Comparison of ENCODE assay signal across 21 mouse cellular contexts in genomic region chr19:40332303-40332702, GRCm38 (mm10).
DNase-seq lines count a peak whose midpoint lies in the region; ATAC-seq and TF ChIP-seq lines count a peak whose summit lies in the region.
"Had no signal": no experiment of that assay in that cellular context is flagged by ENCODE, and none has a peak within 500 bp of the region (broad histone marks: within the 10 kb centered on the region; RNA-seq: fewer than 3 reads in every experiment).

No protein-coding gene starts in this region.

- H3K4me2 ChIP-seq in heart, embryonic 13.5 days: no peak overlapping the region
- H3K4me2 ChIP-seq in heart, postnatal 0 days (ENCODE audit: low read depth, low read length): no peak overlapping the region
- H3K4me2 ChIP-seq: embryonic facial prominence, embryonic 13.5 days; forebrain, embryonic 12.5 days; hindbrain, embryonic 13.5 days had no signal

- no peaks in the 10 kb centered on the region for H3K27me3 ChIP-seq in heart, adult 2 months (ENCODE audit: control insufficient read depth, insufficient read depth, low read length)
- no peaks in the 10 kb centered on the region for H3K27me3 ChIP-seq in heart, embryonic 13.5 days (replicated peaks)
- H3K27me3 ChIP-seq in heart, postnatal 0 days (ENCODE audit: control insufficient read depth, insufficient read depth, low read length): no peaks in the 10 kb centered on the region
- H3K27me3 ChIP-seq: CH12.LX; embryonic facial prominence, embryonic 13.5 days; forebrain, embryonic 12.5 days; hindbrain, embryonic 13.5 days; Patski had no signal

- no peak for TF ChIP-seq CTCF in heart, adult 2 months (IDR thresholded peaks at IDR 0.05)
- TF ChIP-seq CTCF in heart, postnatal 0 days (IDR thresholded peaks at IDR 0.05; ENCODE audit: low read depth): no peak

- H3K9ac ChIP-seq in heart, adult 2 months (ENCODE audit: low read depth, low read length): no peak overlapping the region
- H3K9ac ChIP-seq in heart, embryonic 13.5 days: 0 out of 2 replicates have a peak overlapping the region, but pooled peaks have one; percentile 26
- no peak overlapping the region for H3K9ac ChIP-seq in heart, postnatal 0 days (replicated peaks; ENCODE audit: low read depth, low read length)
- H3K9ac ChIP-seq: embryonic facial prominence, embryonic 13.5 days; forebrain, embryonic 12.5 days; forebrain, postnatal 0 days; hindbrain, embryonic 13.5 days had no signal

- intact Hi-C loops in heart, adult 2 months (cut with DNase I): no loop called here
- intact Hi-C loops in heart, postnatal 25 days (cut with DNase I): loop anchor here (2.0 kb wide), 1 partner anchor 86 kb away; no protein-coding TSS in a partner anchor

- WGBS in heart, adult 2 months: 39% methylated on average over 6 of the region's 6 CpGs
- 55% methylated on average over 6 of the region's 6 CpGs for WGBS in heart, embryonic 13.5 days
- WGBS in heart, postnatal 0 days: 68% methylated on average over 6 of the region's 6 CpGs

- TF ChIP-seq EP300 in heart, adult 2 months (IDR thresholded peaks at IDR 0.05; ENCODE audit: insufficient read depth, low read depth, low read length): no peak
- no peak for TF ChIP-seq EP300 in heart, postnatal 0 days (IDR thresholded peaks at IDR 0.05; ENCODE audit: low read depth)

- no peak overlapping the region for H3K4me3 ChIP-seq in heart, adult 2 months
- no peak overlapping the region for H3K4me3 ChIP-seq in heart, embryonic 13.5 days
- no peak overlapping the region for H3K4me3 ChIP-seq in brown adipose tissue, adult 24 weeks (ENCODE audit: insufficient read depth, low read depth, low read length)
- H3K4me3 ChIP-seq in heart, postnatal 0 days (ENCODE audit: low read depth, low read length): no peak overlapping the region
- H3K4me3 ChIP-seq: embryonic facial prominence, embryonic 13.5 days; forebrain, embryonic 12.5 days; hindbrain, embryonic 13.5 days had no signal

- H3K79me2 ChIP-seq in heart, adult 2 months (replicated peaks; ENCODE audit: control insufficient read depth, insufficient read depth, low read length): no peaks in the 10 kb centered on the region

- TF ChIP-seq POLR2A in heart, adult 2 months (IDR thresholded peaks at IDR 0.05; ENCODE audit: insufficient read depth, low read depth, low read length): no peak

- no peaks in the 10 kb centered on the region for H3K9me3 ChIP-seq in heart, embryonic 13.5 days
- H3K9me3 ChIP-seq in heart, postnatal 0 days (replicated peaks; ENCODE audit: control insufficient read depth, low read length): no peaks in the 10 kb centered on the region
- H3K9me3 ChIP-seq: embryonic facial prominence, embryonic 13.5 days; forebrain, embryonic 12.5 days; hindbrain, embryonic 13.5 days had no signal

- H3K36me3 ChIP-seq in heart, adult 2 months (ENCODE audit: control insufficient read depth, insufficient read depth, low read length): peaks cover 36% of the 10 kb centered on the region
- peaks cover 27% of the 10 kb centered on the region for H3K36me3 ChIP-seq in heart, embryonic 13.5 days
- peaks cover 47% of the 10 kb centered on the region for H3K36me3 ChIP-seq in heart, postnatal 0 days (replicated peaks; ENCODE audit: control insufficient read depth, insufficient read depth, low read length)
- H3K36me3 ChIP-seq: embryonic facial prominence, embryonic 13.5 days had no signal

- peak overlapping the region; percentile 78 for H3K27ac ChIP-seq in heart, adult 2 months
- H3K27ac ChIP-seq in heart, embryonic 13.5 days (replicated peaks): peak overlapping the region; percentile 69
- H3K27ac ChIP-seq in brown adipose tissue, adult 24 weeks (replicated peaks; ENCODE audit: low read depth, low read length): peak overlapping the region; percentile 91
- H3K27ac ChIP-seq in heart, postnatal 0 days (ENCODE audit: low read depth): peak overlapping the region; percentile 52
- H3K27ac ChIP-seq: embryonic facial prominence, embryonic 13.5 days; forebrain, embryonic 12.5 days; hindbrain, embryonic 13.5 days; hindbrain, postnatal 0 days had no signal

- H3K4me1 ChIP-seq in heart, adult 2 months (ENCODE audit: control insufficient read depth, insufficient read depth, low read length): peaks cover 12% of the 10 kb centered on the region
- H3K4me1 ChIP-seq in heart, embryonic 13.5 days: peaks cover 44% of the 10 kb centered on the region
- peaks cover 9% of the 10 kb centered on the region for H3K4me1 ChIP-seq in brown adipose tissue, adult 24 weeks (ENCODE audit: control insufficient read depth, insufficient read depth, insufficient read length, low read length)
- H3K4me1 ChIP-seq in heart, postnatal 0 days (ENCODE audit: control insufficient read depth, insufficient read depth): peaks cover 14% of the 10 kb centered on the region
- H3K4me1 ChIP-seq: embryonic facial prominence, embryonic 13.5 days; forebrain, embryonic 12.5 days had no signal

- DNase-seq in heart, adult 2 months: no peak
- DNase-seq in heart, adult 9 months (ENCODE audit: low spot score in 2 of 2): no peak
- DNase-seq in heart, postnatal 25 days (ENCODE audit: low spot score): no peak
- no peak for DNase-seq in heart, postnatal 0 days (ENCODE audit: low spot score)
- DNase-seq: adrenal gland, postnatal 14 days; cerebellum, adult 18-20 months; cerebellum, adult 9-11 months; cerebellum, postnatal 36 days; forebrain, postnatal 0 days; gastrocnemius, postnatal 36 days; kidney, adult 11 months; kidney, adult 9 months had no signal

- no peak for ATAC-seq in heart, embryonic 13.5 days (ENCODE audit: extremely low read depth, insufficient number of reproducible peaks, low FRiP score, low TSS enrichment)
- ATAC-seq in heart, postnatal 0 days (ENCODE audit: insufficient read depth, low read depth): no peak
- ATAC-seq: activated CD4-positive, CD25-positive, alpha-beta regulatory T cell, adult 4 months; forebrain, postnatal 0 days; hindbrain, postnatal 0 days; Patski had no signal
